Mouse (Mus musculus) layer of hippocampus, adult 18-20 months (tissue): ENCODE results near the gene Ovca2. TPM values are rescaled to one million over a fixed set of nuclear protein-coding genes. Genes with fewer than 3 reads are reported as not detected.

Source experiments
- DNase-seq, 2 experiments: peaks; one replicate each; pipeline ENCODE4 v3.0.0; 2022; ENCODE audit warnings: low spot score in 2 of 2
- total RNA-seq, 2 experiments: library from RNA; stranded (reverse); gene quantifications; 2 replicates each; pipeline ENCODE4 v1.2.3; 2021

Gene Ovca2
- total RNA-seq, 2 experiments from 2014 or later = 18.3 to 20.5 TPM

DNA sequence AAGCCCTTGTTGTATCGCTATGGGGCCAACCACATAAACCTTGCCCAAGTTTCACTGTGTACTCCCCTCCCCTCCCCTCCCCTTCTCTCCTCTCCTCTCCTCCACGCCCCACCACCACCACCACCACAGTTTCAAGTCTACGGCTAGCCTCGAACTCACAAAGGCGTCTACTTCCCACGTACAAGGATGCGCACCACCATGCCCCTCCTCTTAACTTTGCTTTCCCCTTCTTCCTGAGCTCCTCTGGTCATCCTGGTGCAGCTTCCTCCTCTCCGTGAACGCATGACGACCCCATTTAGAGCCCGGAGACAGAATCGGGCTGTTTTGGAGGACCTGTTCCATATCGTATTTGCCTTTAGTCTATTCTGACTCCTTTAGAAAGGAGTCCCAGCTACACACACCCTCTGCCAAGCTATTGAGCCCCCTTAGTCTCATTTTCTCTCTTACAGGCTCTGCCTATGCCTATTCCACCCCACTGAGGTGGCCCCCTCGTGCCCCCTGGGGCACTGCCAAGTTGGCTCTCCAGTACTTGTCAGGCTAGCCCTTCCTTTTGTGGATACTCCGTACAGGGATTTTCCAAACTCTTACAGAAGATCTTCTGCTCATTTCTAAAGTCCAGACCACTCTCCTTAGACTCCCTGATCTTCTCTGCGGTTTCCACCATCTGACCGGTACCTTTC, 7.3 kb downstream of the Ovca2 start:
- no peak for DNase-seq

DNA sequence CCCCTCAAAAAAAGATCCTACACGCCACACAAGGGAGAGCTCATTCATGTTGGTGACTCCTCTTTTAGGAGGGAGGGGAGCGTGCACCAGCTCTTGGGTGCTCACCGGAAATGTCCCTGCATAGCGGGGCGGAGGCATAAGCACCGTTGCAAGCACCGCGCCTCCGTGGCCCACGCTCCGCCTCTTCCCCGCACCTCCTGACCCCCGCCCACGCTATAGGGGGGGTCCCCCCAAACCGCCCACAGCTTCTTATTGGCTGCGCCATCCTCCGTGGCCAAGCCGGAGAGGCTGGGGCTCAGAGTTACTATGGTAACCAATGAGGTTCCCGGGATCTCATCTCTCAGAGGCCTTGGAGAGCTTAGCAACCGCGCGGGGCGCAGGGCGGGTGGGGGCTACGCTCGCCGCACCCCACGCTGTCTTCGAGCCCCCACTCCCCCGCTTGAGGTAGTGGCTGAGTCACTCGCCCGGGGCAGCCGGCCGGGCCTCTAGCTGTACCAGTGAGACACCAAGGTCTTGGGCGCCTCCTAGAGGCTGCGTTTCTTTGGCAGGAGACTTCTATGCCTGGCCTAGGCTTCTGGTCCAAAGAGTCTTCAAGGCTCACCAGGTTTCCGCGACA, 8.4 kb downstream of the Ovca2 start:
- DNase-seq = peak; percentile 86 to 96

DNA sequence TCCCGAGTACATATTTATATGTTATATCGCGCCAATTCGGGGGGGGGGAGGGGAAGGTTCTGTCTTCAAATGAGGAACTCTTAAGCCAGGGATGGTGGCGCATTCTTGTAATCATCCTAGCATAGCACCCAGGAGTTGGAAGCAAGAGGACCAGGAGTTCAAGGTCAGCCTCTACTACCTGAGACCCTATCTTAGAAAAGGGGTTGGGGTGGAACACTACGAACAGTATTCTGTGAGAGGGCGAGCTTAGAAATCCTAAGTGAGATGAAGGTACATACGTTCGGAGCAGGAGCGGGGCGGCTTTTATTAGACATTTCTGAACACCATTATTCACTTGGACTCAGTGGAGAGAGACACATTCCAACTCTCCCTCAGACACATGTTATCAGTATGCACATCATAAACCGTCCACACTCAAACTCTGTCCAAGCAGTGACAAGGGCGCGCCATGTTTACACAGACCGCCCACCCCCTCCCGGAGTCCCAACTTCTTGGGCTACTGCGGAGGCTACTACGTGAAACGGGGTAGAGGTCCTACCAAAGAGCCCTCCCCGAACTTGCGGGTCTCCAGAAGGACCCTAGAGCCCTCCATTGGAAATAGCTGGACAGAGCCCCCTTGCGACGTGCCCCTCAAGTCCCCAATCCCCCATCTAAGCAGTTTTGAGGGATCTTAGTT, 9.1 kb downstream of the Ovca2 start, which contains the start of gene Hic1:
Gene Hic1 (minus strand): TSS at position 115 of the 676 bp plus-strand sequence.
- no peak for DNase-seq

DNA sequence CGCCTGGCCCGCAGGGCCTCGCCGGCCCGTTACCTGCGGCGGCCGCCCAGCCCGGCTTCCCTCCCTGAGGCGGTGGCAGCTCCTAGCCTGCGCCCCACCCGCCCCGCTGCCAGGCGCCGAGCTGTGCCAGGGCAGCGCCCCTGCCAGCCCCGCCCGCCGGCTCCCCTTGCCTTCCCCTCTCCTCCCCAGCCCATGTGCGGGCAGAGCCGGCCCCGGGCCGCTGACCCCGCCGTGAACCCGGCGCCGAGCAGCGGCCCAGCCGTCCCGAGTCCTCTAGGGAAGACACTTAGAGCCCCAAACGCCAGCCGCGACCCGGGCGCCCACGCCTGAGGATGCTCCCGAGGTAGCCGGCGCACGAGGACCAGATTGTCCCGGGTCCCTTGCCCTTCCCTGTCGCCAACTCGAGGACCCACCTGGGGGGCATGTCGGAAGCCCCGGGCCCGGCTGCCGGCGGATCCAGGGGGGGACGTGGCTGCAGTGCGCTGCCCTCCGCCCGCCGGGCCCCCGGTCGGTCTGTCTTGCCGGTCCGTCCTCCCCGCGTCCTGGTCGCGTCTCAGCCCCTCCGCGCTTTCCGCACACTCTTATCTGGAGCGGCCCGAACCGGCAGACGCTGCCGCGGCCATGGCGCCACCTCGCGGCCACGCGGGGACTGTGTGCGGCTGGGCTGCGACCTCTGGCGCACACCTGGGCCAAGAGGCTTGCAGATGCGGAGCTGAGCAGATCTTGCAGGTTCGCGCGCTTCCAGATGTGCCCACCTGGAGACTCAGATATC, 9.9 kb downstream of the Ovca2 start:
- peak; percentile 68 to 77 for DNase-seq

DNA sequence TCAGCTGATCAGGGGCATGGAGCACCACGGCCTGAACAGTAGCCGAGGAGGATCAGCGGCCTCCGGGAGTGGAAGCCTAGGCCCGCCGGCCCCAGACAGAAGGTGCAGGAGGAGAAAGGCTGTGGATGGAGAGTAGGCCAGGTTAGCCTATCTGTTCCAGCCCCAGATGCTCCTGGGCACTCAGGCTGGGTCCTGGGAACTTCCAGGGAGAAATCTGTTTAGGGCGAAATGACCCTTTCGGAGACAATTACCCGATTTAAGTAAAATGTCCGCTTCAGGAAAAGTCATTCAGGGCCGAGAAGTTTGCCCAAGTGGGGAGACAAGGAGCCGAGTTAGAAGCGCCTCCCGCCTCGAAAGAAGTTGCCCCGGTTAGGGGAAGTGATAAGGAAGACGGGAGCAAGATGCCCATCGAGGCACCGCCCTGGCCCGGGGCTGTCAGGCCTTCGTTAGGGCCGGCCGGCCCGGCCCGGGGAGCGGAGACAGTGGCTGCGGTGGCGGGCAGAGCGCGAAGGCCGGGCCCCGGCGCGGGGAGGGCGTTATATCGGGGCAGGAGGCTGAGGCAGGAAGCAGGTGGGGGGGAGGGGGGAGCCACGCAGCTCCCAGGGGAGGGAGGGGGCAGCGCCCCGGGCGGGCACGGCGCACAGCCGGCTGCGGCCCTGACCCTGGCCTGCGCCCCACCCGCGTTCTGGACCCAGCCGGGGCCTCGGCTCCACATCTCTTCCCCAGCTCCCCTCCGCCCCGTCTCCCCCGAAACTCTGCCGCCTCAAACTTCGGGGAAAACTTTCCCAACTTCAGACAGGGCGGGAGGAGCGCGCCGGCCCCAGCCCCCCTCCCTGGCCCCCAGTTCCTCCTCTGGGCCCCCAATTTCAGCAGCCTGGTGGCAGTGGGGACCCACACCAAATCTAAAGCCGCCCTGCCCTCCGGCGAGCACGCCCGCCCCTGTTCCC, 10.7 kb downstream of the Ovca2 start:
- no peak for DNase-seq

DNA sequence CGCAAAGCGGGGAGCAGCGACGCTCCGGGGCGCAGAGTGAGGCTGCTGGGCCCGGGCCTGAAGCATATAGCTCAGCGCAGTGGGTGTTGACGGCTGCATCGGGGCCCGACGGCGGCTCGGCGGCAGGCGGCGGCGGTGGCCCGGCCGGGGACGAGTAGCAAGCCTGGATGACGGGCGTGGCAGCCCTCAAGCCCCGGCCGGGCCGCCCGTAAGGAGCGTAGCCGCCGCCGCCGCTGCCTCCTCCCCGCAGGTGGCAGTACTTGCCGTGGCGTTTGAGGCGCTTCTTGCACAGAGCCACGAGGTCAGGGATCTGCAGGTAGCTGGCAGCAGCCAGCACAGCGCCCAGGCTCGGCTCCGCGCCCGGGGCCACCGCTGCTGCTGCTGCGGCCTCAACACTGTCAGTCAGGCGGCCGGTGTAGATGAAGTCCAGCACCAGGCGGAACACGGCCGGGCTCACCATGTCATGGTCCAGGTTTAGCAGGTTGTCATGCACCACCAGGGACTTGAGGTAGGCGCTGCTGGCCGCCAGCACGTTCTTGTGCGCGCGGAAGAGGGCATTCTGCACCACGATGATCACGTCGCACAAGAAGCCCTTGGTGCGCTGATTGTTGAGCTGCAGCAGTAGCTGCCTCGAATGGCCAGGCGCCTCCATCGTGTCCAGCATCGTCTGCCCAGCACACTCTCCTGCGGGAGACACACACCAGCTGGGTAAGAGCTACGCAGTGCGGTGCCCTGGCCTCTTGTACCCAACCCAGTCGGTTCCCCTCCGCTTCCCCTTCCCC, 11.6 kb downstream of the Ovca2 start:
- DNase-seq = no peak

DNA sequence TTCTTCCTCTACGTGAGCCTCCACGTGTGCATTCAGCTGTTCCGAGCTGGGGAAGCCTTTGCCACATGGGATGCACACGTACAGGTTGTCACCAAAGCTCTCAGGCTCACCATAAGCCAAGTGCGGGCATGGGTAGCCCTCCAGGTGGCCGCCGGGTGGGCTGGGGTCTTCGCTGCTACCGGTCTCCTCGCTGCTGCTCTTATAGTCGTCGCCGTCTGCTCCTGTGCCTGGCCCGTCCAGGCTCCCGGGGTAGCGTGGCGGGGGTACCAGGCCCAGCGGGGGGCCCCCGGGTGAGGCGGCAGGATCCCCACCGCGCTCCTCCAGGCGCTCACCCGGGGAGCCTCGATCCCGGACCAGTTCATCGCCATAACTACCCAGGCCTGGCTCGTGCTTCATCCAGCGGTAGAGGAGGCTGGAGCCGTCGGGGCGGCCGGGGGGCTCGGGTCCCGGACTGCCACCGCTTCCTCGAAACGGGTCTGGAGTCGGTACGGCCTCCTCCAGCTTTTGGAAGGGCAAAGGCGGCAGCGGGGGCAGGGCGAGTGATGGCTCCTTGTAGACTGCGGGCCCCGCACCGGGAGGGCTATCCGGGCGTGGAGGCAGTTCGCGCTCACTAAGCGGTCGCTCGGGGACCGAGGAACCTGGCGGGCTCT, 12.3 kb downstream of the Ovca2 start:
- DNase-seq = no peak

GRCm38 (mm10) chr11:75165441-75166192, 13.0 kb downstream of the Ovca2 start:
- DNase-seq = peak; percentile 74 to 86

GRCm38 (mm10) chr11:75164750-75165149, 13.9 kb downstream of the Ovca2 start:
- no peak for DNase-seq

DNA sequence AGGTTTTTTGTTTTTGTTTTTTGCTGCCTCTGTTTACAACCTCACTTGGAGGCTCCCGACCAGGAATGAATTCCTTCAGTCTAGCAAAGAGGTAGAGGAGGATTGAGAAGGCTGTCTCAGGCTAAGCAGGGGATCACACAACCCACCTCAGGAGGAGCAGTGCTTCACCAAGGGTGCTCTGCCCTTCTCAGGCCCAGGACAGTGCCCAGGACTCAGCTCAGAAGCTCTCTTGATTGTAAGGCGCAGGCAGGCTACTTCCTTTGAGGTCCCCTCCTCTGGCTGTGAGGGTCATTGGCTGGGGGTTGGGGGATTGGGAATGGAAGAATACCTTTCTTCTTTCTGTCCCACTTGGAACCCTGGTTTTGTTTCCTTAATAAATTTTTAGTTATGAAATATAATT, 14.6 kb downstream of the Ovca2 start:
- no peak for DNase-seq

DNA sequence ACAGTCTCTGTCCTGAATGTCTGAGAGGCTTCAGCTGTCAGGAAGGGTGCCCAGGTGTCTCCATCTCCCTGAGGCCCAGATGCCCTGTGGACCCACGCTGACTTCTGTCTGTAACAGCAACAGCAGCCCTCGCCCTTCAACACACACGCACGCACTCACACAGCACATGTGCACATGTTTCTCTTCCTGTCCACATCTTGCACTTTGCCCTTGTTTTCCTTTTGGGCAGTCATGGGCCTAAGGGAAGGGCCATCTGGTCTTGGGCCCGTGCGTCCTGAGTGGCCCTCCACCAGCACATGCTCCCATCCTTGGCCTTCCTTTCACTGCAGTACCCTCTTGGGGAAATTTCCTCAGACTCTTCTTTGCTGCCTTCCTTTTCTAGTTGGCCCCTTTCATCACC, 15.3 kb downstream of the Ovca2 start:
- DNase-seq = no peak

DNA sequence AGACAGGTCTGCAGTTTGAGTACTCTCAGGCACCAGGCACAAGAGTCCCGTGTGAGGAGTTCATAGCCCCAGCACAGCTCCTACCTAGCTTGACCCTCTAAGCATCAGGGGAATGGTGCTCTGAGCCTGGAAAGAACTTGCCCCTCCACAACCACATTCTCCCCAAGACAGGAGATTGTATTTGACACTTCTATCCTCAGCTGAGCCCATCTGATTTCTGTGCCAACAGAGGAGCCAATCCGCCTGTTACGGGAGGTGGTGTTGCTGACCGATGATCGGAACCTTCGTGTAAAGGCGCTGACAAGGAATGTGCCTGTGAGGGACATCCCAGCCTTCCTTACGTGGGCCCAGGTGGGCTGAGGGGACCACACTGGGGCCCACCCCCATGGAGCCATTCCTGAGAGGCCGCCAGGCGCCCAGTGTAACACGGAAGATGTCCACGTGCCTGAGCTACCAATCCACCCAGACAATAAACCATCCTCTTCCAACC, 16.0 kb downstream of the Ovca2 start:
- no peak for DNase-seq

DNA sequence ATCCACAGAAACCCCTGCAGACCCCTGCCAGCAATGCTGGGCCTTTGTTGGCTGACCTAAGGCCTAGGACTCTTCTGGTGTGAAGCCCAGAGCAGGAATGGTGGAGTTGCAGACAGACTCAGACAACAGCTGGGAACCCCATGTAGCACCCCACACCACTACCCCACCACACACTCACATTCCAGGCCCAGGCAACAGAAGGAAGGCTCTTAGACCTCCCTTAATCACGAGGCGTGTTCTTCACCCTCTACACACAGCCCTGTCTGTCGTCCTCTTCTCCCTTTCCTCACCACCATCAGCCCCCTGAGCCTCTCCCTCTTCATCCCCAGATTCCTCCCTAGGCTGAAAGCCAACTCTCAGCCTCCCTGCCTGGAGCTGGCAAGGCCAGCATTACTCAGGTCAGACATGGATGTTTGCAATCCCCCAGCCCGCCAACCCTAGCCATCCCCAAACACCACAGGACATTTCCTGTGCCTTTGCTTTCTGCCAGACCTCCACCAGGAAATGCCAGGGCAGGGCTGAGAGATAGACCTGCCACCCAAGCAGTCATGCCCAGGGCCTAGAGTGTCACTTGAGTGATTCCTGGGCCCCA, 17.1 kb downstream of the Ovca2 start:
- no peak for DNase-seq

GRCm38 (mm10) chr11:75160954-75161353, 17.7 kb downstream of the Ovca2 start:
- no peak for DNase-seq

- DNase-seq = no peak
Observed at GRCm38 (mm10) chr11:75159564-75159963, 19.1 kb downstream of the Ovca2 start.

GRCm38 (mm10) chr11:75158432-75158831, 20.2 kb downstream of the Ovca2 start:
- DNase-seq = no peak

DNA sequence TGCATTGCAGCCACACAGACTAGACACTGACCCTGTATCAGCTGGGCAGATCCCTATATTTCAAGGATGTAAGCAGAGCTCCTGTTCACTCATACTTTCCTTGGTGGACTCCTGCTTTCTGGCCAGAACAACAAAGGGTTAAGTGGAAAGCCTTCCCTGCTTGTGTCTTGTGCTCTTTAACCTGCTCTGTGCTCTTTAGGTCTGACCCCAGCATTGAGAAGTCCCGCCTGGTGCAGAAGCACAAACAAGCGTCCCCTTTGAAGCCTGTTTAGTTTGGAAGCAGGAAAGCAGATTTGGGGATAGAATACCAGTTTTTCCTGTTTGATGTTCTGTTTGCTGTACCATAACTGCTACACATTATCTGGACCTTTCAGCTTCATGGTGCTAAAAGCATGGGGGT, 20.7 kb downstream of the Ovca2 start:
- DNase-seq = no peak

- no peak for DNase-seq
Observed at GRCm38 (mm10) chr11:75157037-75157436, 21.6 kb downstream of the Ovca2 start.
